Mouse (Mus musculus) MEL (cell line): ENCODE results near the gene Rhou.

Source experiments
- CHD2 ChIP-seq: IDR thresholded peaks from 2 replicates; pipeline ENCODE4 v1.6.1; 2011; ENCODE audit warnings: low read length, improper control_type of control experiment
- CTCF ChIP-seq, 3 experiments: IDR thresholded peaks in 2 of 3; conservative IDR thresholded peaks in 1 of 3; 2 replicates each; pipeline ENCODE4 v1.5.1; 2011 to 2012; ENCODE audit warnings: low read length in 3 of 3, low read depth in 2 of 3, mild to moderate bottlenecking in 2 of 3, improper control_type of control experiment in 1 of 3, inconsistent platforms in 1 of 3, mixed read lengths in 1 of 3, moderate library complexity in 1 of 3; ENCODE audit not compliant: control insufficient read depth in 1 of 3, insufficient read depth in 1 of 3, poor library complexity in 1 of 3, severe bottlenecking in 1 of 3
- MAFK ChIP-seq: IDR thresholded peaks from 2 replicates; pipeline ENCODE4 v1.6.1; 2011; ENCODE audit warnings: low read depth, mild to moderate bottlenecking, low read length, improper control_type of control experiment, borderline replicate concordance

GRCm38 (mm10) chr8:123687826-123688225, 34.1 kb downstream of the Rhou start:
- TF ChIP-seq CTCF (IDR thresholded peaks at IDR 0.05 in 2 of 3, conservative IDR thresholded peaks at IDR 0.05 in 1 of 3; ENCODE audit: control insufficient read depth in 1 of 3, insufficient read depth in 1 of 3, low read depth in 2 of 3, low read length in 3 of 3, poor library complexity in 1 of 3, severe bottlenecking in 1 of 3) (no peak), CHD2 (no peak), MAFK (no peak)
